Mouse (Mus musculus): ENCODE measurements around the gene Vwce.
A peak's percentile ranks its signal among the peaks of the same experiment; 100 is the strongest.

The Vwce gene

GRCm38 (mm10) chr19:10691121-10691520 is 57.1 kb downstream of the Vwce start:
- no peak for DNase-seq (ENCODE audit: low read depth)

GRCm38 (mm10) chr19:10691660-10692059 is 57.6 kb downstream of the Vwce start:
- DNase-seq (ENCODE audit: low read depth), result no peak

GRCm38 (mm10) chr19:10692361-10692760 is 58.3 kb downstream of the Vwce start:
- no peak for DNase-seq (ENCODE audit: low read depth)

- DNase-seq (ENCODE audit: low read depth), result no peak
Observed at GRCm38 (mm10) chr19:10693926-10694682, 60.1 kb downstream of the Vwce start.

GRCm38 (mm10) chr19:10695801-10696200 is 61.8 kb downstream of the Vwce start:
- DNase-seq (ENCODE audit: low read depth), result no peak

- DNase-seq (ENCODE audit: low read depth), result no peak
Observed at GRCm38 (mm10) chr19:10698131-10698991, 64.3 kb downstream of the Vwce start.

- no peak for DNase-seq (ENCODE audit: low read depth)
Observed at GRCm38 (mm10) chr19:10699851-10700250, 65.8 kb downstream of the Vwce start.

GRCm38 (mm10) chr19:10701013-10701726 is 67.2 kb downstream of the Vwce start:
- DNase-seq (ENCODE audit: low read depth), result peak; percentile 51

- DNase-seq (ENCODE audit: low read depth), result no peak
Observed at GRCm38 (mm10) chr19:10702125-10702524, 68.1 kb downstream of the Vwce start.

- DNase-seq (ENCODE audit: low read depth), result no peak
Observed at GRCm38 (mm10) chr19:10703470-10703869, 69.5 kb downstream of the Vwce start.

- DNase-seq (ENCODE audit: low read depth), result no peak
Observed at GRCm38 (mm10) chr19:10707087-10707875, 73.3 kb downstream of the Vwce start.

GRCm38 (mm10) chr19:10707881-10708280 is 73.9 kb downstream of the Vwce start:
- DNase-seq (ENCODE audit: low read depth), result no peak

GRCm38 (mm10) chr19:10708900-10709299 is 74.9 kb downstream of the Vwce start:
- DNase-seq (ENCODE audit: low read depth), result no peak

GRCm38 (mm10) chr19:10709360-10710087 is 75.5 kb downstream of the Vwce start:
- peak; percentile 96 for DNase-seq (ENCODE audit: low read depth)

- DNase-seq (ENCODE audit: low read depth), result peak; percentile 86
Observed at GRCm38 (mm10) chr19:10710088-10710511, 76.1 kb downstream of the Vwce start.

GRCm38 (mm10) chr19:10710751-10711150 is 76.7 kb downstream of the Vwce start:
- no peak for DNase-seq (ENCODE audit: low read depth)

- no peak for DNase-seq (ENCODE audit: low read depth)
Observed at GRCm38 (mm10) chr19:10712194-10712593, 78.2 kb downstream of the Vwce start.

- no peak for DNase-seq (ENCODE audit: low read depth)
Observed at GRCm38 (mm10) chr19:10712646-10713045, 78.6 kb downstream of the Vwce start.

GRCm38 (mm10) chr19:10713551-10713950 is 79.5 kb downstream of the Vwce start:
- DNase-seq (ENCODE audit: low read depth), result no peak

GRCm38 (mm10) chr19:10714168-10714567 is 80.2 kb downstream of the Vwce start:
- no peak for DNase-seq (ENCODE audit: low read depth)

Data from NIH3T3 (cell line).